Mouse (Mus musculus) limb, embryonic 10.5 days (tissue): Measurements from ENCODE around the gene Tet1. TPM values are rescaled to one million over a fixed set of nuclear protein-coding genes. Genes with fewer than 3 reads are reported as not detected.
A peak's percentile ranks its signal among the peaks of the same experiment; 100 is the strongest.

ENCODE experiments used
- DNase-seq: peaks from one replicate; pipeline ENCODE4 v3.0.0-alpha.2; 2017; ENCODE audit warnings: low spot score
- H3K27ac ChIP-seq: fragments of 300-500 bp; sonication (generic); 2 replicates; pipeline ENCODE4 v1.5.1; 2016; ENCODE audit warnings: mild to moderate bottlenecking
- H3K27me3 ChIP-seq: fragments of 300-500 bp; sonication (generic); 2 replicates; pipeline ENCODE4 v1.6.1; 2016; ENCODE audit warnings: low read depth, mild to moderate bottlenecking; ENCODE audit not compliant: poor library complexity, severe bottlenecking
- H3K36me3 ChIP-seq: fragments of 300-500 bp; sonication (generic); 2 replicates; pipeline ENCODE4 v1.6.1; 2016; ENCODE audit warnings: mild to moderate bottlenecking, moderate library complexity
- H3K4me1 ChIP-seq: fragments of 300-500 bp; sonication (generic); 2 replicates; pipeline ENCODE4 v1.6.1; 2016
- H3K4me3 ChIP-seq: fragments of 300-500 bp; sonication (generic); 2 replicates; pipeline ENCODE4 v1.5.1; 2016; ENCODE audit warnings: mild to moderate bottlenecking, moderate library complexity
- H3K9me3 ChIP-seq: fragments of 300-500 bp; sonication (generic); replicated peaks from 2 replicates; pipeline ENCODE4 v1.6.1; 2016; ENCODE audit warnings: mild to moderate bottlenecking
- WGBS: fragments of 180-500 bp; shearing (Covaris S2); methylation state at CpG from one replicate; pipeline ENCODE4 v1.1.7; 2016; 5-methylcytosine and 5-hydroxymethylcytosine counted together
- polyA plus RNA-seq: library from polyadenylated mRNA; unstranded; fragments of >200 nt; fragmentation: Nextera tagmentation; extraction: Ambion mirVana; gene quantifications from 2 replicates; pipeline ENCODE4 v1.2.1, GENCODE M21; 2016

Gene Tet1
- polyA plus RNA-seq, 1 experiment from 2014 or later = 30.6 TPM

GRCm38 (mm10) chr10:62901826-62902225 is 7.0 kb downstream of the Tet1 start:
- Histone ChIP-seq H3K36me3 (no peaks in the 10 kb centered on the region), H3K27me3 (no peaks in the 10 kb centered on the region), H3K27ac (peak overlapping the region; percentile 42; the same call in 1 of the 2 replicates), H3K4me3 (no peak overlapping the region), H3K9me3 (no peaks in the 10 kb centered on the region), H3K4me1 (no peaks in the 10 kb centered on the region)
- DNase-seq = no peak
- 35% methylated on average over 8 of the region's 8 CpGs for WGBS

DNA sequence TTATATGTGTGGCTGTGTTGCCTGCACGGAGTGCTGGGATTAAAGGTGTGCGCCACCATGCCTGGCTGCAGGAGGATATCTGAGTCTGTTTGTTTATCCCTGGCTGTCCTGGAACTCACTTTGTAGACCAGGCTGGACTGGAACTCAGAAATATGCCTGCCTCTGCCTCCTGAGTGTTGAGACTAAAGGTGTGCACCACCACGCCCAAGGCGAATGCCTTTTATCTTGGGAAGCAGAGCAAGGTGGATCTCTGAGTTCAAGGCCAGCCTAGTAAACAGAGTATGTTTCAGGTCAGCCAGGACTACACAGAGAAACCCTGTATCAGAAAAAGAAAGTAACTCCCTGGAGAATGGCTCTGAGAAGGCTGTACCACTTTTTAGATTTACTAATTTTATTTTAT is 8.7 kb downstream of the Tet1 start:
- H3K36me3 ChIP-seq = no peaks in the 10 kb centered on the region
- no peaks in the 10 kb centered on the region for H3K4me1 ChIP-seq
- H3K4me3 ChIP-seq = no peak overlapping the region
- no peaks in the 10 kb centered on the region for H3K27me3 ChIP-seq
- no peak for DNase-seq
- H3K27ac ChIP-seq = no peak overlapping the region
- no peaks in the 10 kb centered on the region for H3K9me3 ChIP-seq
- 94% methylated on average over 4 of the region's 4 CpGs for WGBS

GRCm38 (mm10) chr10:62898061-62898460 is 10.7 kb downstream of the Tet1 start:
- Histone ChIP-seq H3K9me3 (no peaks in the 10 kb centered on the region), H3K4me1 (no peaks in the 10 kb centered on the region), H3K4me3 (no peak overlapping the region), H3K36me3 (no peaks in the 10 kb centered on the region), H3K27me3 (no peaks in the 10 kb centered on the region), H3K27ac (no peak overlapping the region)
- WGBS = 85% methylated on average over 2 of the region's 2 CpGs
- no peak for DNase-seq

DNA sequence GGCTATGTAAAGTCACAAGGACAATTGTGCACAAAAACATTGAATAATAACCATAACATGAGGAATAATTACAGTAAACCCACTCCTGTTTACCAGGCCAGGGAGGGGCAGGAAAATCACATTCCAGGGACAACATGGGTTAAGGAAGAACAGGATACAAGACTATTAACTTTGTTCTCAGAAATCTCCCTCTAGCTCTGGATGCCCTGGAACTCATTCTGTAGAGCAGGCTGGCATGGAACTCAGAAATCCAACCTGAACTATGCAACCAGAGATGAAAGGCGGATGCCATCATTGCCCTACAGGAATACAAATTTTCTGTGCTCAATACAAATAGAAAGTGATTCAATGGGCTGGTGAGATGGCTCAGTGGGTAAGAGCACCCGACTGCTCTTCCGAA is 11.4 kb downstream of the Tet1 start:
- Histone ChIP-seq H3K9me3 (no peaks in the 10 kb centered on the region), H3K27me3 (no peaks in the 10 kb centered on the region), H3K4me1 (no peaks in the 10 kb centered on the region), H3K4me3 (no peak overlapping the region), H3K27ac (no peak overlapping the region), H3K36me3 (no peaks in the 10 kb centered on the region)
- no peak for DNase-seq
- WGBS = 94% methylated on average over 3 of the region's 3 CpGs

GRCm38 (mm10) chr10:62896774-62897173 is 12.0 kb downstream of the Tet1 start:
- Histone ChIP-seq H3K4me1 (no peaks in the 10 kb centered on the region), H3K36me3 (no peaks in the 10 kb centered on the region), H3K9me3 (no peaks in the 10 kb centered on the region), H3K27ac (no peak overlapping the region), H3K27me3 (no peaks in the 10 kb centered on the region), H3K4me3 (no peak overlapping the region)
- no peak for DNase-seq
- WGBS = 80% methylated on average over 4 of the region's 4 CpGs

GRCm38 (mm10) chr10:62896035-62896434 is 12.8 kb downstream of the Tet1 start:
- Histone ChIP-seq H3K27ac (no peak overlapping the region), H3K9me3 (no peaks in the 10 kb centered on the region), H3K4me1 (no peaks in the 10 kb centered on the region), H3K27me3 (no peaks in the 10 kb centered on the region), H3K4me3 (no peak overlapping the region), H3K36me3 (no peaks in the 10 kb centered on the region)
- DNase-seq = no peak
- 83% methylated on average over 4 of the region's 4 CpGs for WGBS

DNA sequence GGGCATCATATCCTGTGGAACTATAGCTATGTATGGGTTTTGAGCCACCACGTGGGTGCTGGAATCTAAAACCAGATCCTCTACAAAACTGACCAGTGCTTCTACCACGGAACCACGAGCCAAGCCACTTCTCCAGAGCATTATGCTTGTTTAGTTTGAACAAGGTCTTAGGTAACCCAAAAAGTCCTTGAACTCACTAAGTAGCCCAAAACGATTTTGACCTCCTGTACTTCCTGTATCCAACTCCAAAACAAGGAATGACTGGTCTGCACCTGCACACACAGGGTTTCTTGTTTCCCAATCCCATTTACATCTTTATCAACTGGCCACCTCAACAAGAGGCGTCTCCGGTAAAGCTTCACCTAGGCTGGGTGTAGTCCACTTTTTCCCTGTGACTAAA is 13.4 kb downstream of the Tet1 start:
- no peaks in the 10 kb centered on the region for H3K9me3 ChIP-seq
- DNase-seq = no peak
- H3K4me3 ChIP-seq = no peak overlapping the region
- 85% methylated on average over 6 of the region's 6 CpGs for WGBS
- no peaks in the 10 kb centered on the region for H3K27me3 ChIP-seq
- H3K27ac ChIP-seq = no peak overlapping the region
- H3K36me3 ChIP-seq = no peaks in the 10 kb centered on the region
- H3K4me1 ChIP-seq = no peaks in the 10 kb centered on the region

GRCm38 (mm10) chr10:62894447-62894846 is 14.3 kb downstream of the Tet1 start:
- 75% methylated on average over 3 of the region's 3 CpGs for WGBS
- no peaks in the 10 kb centered on the region for H3K4me1 ChIP-seq
- no peaks in the 10 kb centered on the region for H3K36me3 ChIP-seq
- H3K4me3 ChIP-seq = no peak overlapping the region
- no peak overlapping the region for H3K27ac ChIP-seq
- no peaks in the 10 kb centered on the region for H3K27me3 ChIP-seq
- DNase-seq = no peak
- no peaks in the 10 kb centered on the region for H3K9me3 ChIP-seq

DNA sequence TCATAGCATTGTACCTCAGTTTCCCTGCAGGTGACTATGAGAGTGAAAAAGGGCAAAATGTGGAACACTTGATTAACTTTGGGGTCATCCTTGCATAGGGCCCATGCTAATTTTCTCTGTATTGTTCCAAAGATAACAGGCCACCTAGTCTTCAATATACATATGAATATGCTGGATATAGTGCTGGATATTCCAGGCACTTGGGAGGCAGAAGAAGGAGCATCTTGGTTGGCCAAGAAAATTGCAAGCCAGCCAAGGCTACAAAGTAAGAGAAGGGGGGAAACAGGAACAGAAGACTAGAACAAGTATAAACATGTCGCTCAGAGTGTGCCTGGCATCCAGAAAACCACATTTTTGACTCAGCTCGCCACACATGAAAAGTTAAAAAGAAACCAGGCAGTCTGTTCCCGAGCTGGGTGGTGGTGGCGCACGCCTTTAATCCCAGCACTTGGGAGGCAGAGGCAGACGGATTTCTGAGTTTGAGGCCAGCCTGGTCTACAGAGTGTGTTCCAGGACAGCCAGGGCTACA is 15.4 kb downstream of the Tet1 start:
- H3K27ac ChIP-seq = no peak overlapping the region
- 75% methylated on average over 6 of the region's 6 CpGs for WGBS

DNA sequence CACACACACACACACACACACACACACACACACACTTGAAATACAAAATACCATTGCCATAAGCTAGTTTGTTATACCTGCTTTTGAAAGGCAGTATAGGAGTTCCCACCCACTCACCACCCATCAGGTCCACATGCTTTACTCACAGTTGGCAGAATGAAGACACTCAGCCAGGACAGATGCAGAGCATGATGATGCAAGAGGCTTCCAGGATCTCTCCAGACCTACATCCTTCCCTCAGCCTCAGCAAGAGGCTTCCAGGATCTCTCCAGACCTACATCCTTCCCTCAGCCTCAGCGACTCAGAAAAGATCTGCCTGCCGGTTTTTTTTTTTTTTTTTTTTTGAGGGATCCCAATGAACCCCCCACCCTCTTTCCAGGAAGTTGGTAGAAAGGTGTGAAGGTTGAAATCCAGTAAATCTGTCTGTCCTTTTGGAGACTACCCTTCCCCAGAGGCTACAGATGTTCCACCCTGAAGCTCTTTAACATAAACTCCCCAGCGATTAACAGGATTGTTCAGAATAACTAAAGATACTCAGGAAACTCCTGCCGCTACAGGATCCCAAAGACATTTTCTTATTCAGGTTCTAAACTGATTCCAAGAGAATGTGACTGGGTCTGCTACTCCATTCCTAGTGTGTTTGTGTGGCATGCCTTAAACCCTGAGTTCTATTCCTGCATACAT is 16.1 kb downstream of the Tet1 start:
- 21% methylated on average over 4 of the region's 4 CpGs for WGBS
- Histone ChIP-seq H3K4me1 (no peaks in the 10 kb centered on the region), H3K36me3 (no peaks in the 10 kb centered on the region), H3K27me3 (peaks cover 3% of the 10 kb centered on the region; the same call in 1 of the 2 replicates), H3K9me3 (no peaks in the 10 kb centered on the region), H3K27ac (no peak overlapping the region), H3K4me3 (no peak overlapping the region)
- no peak for DNase-seq

More for the DNA sequence above, 15.4 kb downstream of the Tet1 start:
- H3K4me3 ChIP-seq = no peak overlapping the region
- H3K36me3 ChIP-seq = no peaks in the 10 kb centered on the region
- no peaks in the 10 kb centered on the region for H3K27me3 ChIP-seq
- no peak for DNase-seq
- H3K4me1 ChIP-seq = no peaks in the 10 kb centered on the region
- H3K9me3 ChIP-seq = no peaks in the 10 kb centered on the region

DNA sequence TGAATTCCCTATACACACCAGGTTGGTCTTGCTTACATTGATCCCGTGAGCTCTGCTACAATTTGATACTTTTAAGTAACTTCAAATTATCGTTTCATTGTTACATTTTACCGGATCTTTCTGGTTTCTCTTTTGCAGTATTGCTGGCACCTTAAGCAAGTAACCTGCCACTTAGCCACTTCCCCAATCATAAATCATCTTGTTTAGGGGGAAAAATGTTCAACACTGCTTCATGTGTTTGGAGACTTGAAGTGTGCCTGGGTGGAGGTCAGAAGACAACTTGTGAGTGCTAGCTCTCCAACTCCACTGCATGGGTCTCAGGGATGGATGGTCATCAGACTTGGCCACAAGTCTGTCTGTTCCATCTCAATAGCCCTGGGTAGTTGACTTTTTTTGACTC is 17.8 kb downstream of the Tet1 start:
- no peaks in the 10 kb centered on the region for H3K36me3 ChIP-seq
- peaks cover 3% of the 10 kb centered on the region; the same call in 1 of the 2 replicates for H3K27me3 ChIP-seq
- no peak overlapping the region for H3K4me3 ChIP-seq
- no peak overlapping the region for H3K27ac ChIP-seq
- 85% methylated on average over 3 of the region's 3 CpGs for WGBS
- no peak for DNase-seq
- H3K9me3 ChIP-seq = no peaks in the 10 kb centered on the region
- H3K4me1 ChIP-seq = peaks cover 6% of the 10 kb centered on the region

DNA sequence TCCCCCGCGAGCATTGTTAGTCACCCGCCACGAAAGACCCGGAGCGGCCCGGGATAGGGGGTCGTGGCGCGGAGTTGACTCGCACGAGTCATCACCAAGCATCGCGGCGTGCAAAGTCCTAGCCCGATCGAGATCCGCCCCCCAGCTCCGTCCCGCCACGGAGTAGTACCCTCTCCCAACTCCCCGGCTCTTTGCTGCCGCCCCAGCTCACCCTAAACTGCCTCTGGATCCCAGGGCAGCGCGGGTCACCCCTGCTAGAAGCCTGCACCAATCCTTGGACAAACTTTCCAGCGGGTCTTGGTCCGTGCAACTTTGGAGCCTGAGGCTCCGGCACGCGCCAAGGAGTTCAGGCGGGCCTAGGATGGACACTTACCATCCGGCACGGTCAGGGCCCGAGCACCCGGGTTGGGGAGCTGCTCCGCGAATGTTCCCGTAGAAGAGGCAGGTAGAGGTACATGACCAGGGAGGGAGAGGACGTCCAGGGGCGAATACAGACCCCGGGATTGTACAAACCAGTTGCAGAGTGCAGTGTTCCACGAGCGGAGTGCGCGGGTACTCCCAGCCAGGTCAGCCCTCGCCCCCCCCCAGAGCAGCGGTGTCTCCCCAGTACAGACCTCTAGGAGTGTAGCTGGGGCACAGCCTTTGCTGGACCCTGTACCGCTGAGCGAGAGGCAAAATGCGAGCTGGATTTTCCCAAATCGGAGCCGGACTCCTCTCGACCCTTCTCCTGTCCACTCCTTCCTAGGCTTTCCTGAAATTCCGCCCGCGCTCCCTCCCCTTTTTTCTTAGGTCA is 21.8 kb downstream of the Tet1 start:
- under 1% methylated on average over 56 of the region's 56 CpGs for WGBS
- peak overlapping the region; percentile 65 for H3K4me3 ChIP-seq
- peak overlapping the region; percentile 84 for H3K27ac ChIP-seq
- peaks cover 7% of the 10 kb centered on the region; the same call in 1 of the 2 replicates for H3K27me3 ChIP-seq
- no peaks in the 10 kb centered on the region for H3K36me3 ChIP-seq
- peak; percentile 94 for DNase-seq
- H3K4me1 ChIP-seq = peaks cover 20% of the 10 kb centered on the region
- no peaks in the 10 kb centered on the region for H3K9me3 ChIP-seq
